Mouse (Mus musculus) heart, postnatal 0 days (tissue): Measurements from ENCODE around the gene Per2. TPM values are rescaled to one million over a fixed set of nuclear protein-coding genes. Genes with fewer than 3 reads are reported as not detected.

Source experiments
- ATAC-seq: fragments of 200-750 bp; cut with Nextera tagmentation; 2 replicates; pipeline ENCODE4 v1.8.0; 2017; ENCODE audit warnings: low read depth, moderate number of reproducible peaks, moderate library complexity; ENCODE audit not compliant: insufficient read depth
- DNase-seq: peaks from one replicate; pipeline ENCODE4 v3.0.0-alpha.2; 2016; ENCODE audit warnings: low spot score
- H3K27ac ChIP-seq: fragments of 300-500 bp; sonication (generic); 2 replicates; pipeline ENCODE4 v1.5.1; 2014; ENCODE audit warnings: low read depth, mild to moderate bottlenecking
- H3K27me3 ChIP-seq: fragments of 300-500 bp; sonication (generic); 2 replicates; pipeline ENCODE4 v1.6.1; 2014; ENCODE audit warnings: low read length, mixed read lengths; ENCODE audit not compliant: control insufficient read depth, insufficient read depth
- H3K36me3 ChIP-seq: fragments of 300-500 bp; sonication (generic); replicated peaks from 2 replicates; pipeline ENCODE4 v1.6.1; 2014; ENCODE audit warnings: low read length, mixed read lengths; ENCODE audit not compliant: control insufficient read depth, insufficient read depth
- H3K4me1 ChIP-seq: fragments of 300-500 bp; sonication (generic); 2 replicates; pipeline ENCODE4 v1.6.1; 2014; ENCODE audit warnings: antibody characterized with exemption; ENCODE audit not compliant: control insufficient read depth, insufficient read depth
- H3K4me2 ChIP-seq: fragments of 300-500 bp; sonication (generic); 2 replicates; pipeline ENCODE4 v1.6.1; 2014; ENCODE audit warnings: low read depth, mild to moderate bottlenecking, low read length, moderate library complexity
- H3K4me3 ChIP-seq: fragments of 300-500 bp; sonication (generic); 2 replicates; pipeline ENCODE4 v1.5.1; 2014; ENCODE audit warnings: low read depth, low read length
- H3K9ac ChIP-seq: fragments of 300-500 bp; sonication (generic); replicated peaks from 2 replicates; pipeline ENCODE4 v1.6.1; 2014; ENCODE audit warnings: low read depth, low read length, mixed read lengths
- H3K9me3 ChIP-seq: fragments of 300-500 bp; sonication (generic); replicated peaks from 2 replicates; pipeline ENCODE4 v1.6.1; 2016; ENCODE audit warnings: low read length; ENCODE audit not compliant: control insufficient read depth
- CTCF ChIP-seq: IDR thresholded peaks from 2 replicates; pipeline ENCODE4 v1.5.1; 2016; ENCODE audit warnings: antibody characterized with exemption, control low read depth, low read depth
- EP300 ChIP-seq: IDR thresholded peaks from 2 replicates; pipeline ENCODE4 v1.6.1; 2016; ENCODE audit warnings: antibody characterized with exemption, low read depth
- WGBS: fragments of 180-500 bp; shearing (Covaris S2); extraction: QIAGEN DNeasy Blood & Tissue Kit; methylation state at CpG from one replicate; pipeline ENCODE4 v1.1.7; 2014; 5-methylcytosine and 5-hydroxymethylcytosine counted together
- polyA plus RNA-seq: library from polyadenylated mRNA; unstranded; fragments of >200 nt; fragmentation: Nextera tagmentation; extraction: Ambion mirVana; gene quantifications from 2 replicates; pipeline ENCODE4 v1.2.1, GENCODE M21; 2015
- total RNA-seq: library from RNA; depleted of rRNA; stranded (reverse); fragments of >200 nt; gene quantifications from 2 replicates; pipeline ENCODE4 v1.2.3, GENCODE M21; 2014; ENCODE audit warnings: low replicate concordance

Gene Per2
- total and polyA plus RNA-seq, 2 experiments from 2014 or later: 3.3 to 14.0 TPM

- Histone ChIP-seq H3K9me3 (no peaks in the 10 kb centered on the region), H3K4me2 (no peak overlapping the region), H3K27ac (no peak overlapping the region), H3K27me3 (no peaks in the 10 kb centered on the region), H3K4me3 (no peak overlapping the region), H3K36me3 (peaks cover 68% of the 10 kb centered on the region), H3K4me1 (peaks cover 27% of the 10 kb centered on the region), H3K9ac (no peak overlapping the region)
- DNase-seq (no peak), ATAC-seq (no peak)
- WGBS: 87% methylated on average over 8 of the region's 8 CpGs
- TF ChIP-seq EP300 (no peak), CTCF (no peak)
These were observed 19.3 kb downstream of the Per2 start for GRCm38 (mm10) chr1:91439776-91440175.

GRCm38 (mm10) chr1:91437573-91437972 is 21.6 kb downstream of the Per2 start:
- H3K27ac ChIP-seq: peak overlapping the region; percentile 97; the same call in 1 of the 2 replicates
- ATAC-seq: no peak

GRCm38 (mm10) chr1:91437083-91437400 is 22.1 kb downstream of the Per2 start:
- TF ChIP-seq CTCF (no peak), EP300 (no peak)
- Histone ChIP-seq H3K9me3 (no peaks in the 10 kb centered on the region), H3K27me3 (no peaks in the 10 kb centered on the region), H3K4me3 (no peak overlapping the region), H3K9ac (no peak overlapping the region), H3K27ac (peak overlapping the region; percentile 97), H3K36me3 (peaks cover 70% of the 10 kb centered on the region), H3K4me1 (peaks cover 27% of the 10 kb centered on the region), H3K4me2 (no peak overlapping the region)
- 85% methylated on average over 3 of the region's 3 CpGs for WGBS
- no peak for ATAC-seq
- no peak for DNase-seq

More at GRCm38 (mm10) chr1:91437573-91437972, 21.6 kb downstream of the Per2 start:
- no peak overlapping the region for H3K4me3 ChIP-seq
- H3K4me1 ChIP-seq: peaks cover 27% of the 10 kb centered on the region
- H3K4me2 ChIP-seq: no peak overlapping the region
- TF ChIP-seq EP300 (no peak), CTCF (no peak)
- no peaks in the 10 kb centered on the region for H3K9me3 ChIP-seq
- peaks cover 66% of the 10 kb centered on the region for H3K36me3 ChIP-seq
- H3K9ac ChIP-seq: no peak overlapping the region
- WGBS: 88% methylated on average over 7 of the region's 7 CpGs
- no peaks in the 10 kb centered on the region for H3K27me3 ChIP-seq
- no peak for DNase-seq

- TF ChIP-seq EP300 (peak; percentile 100), CTCF (no peak)
- Histone ChIP-seq H3K9ac (no peak overlapping the region), H3K4me3 (no peak overlapping the region), H3K27me3 (no peaks in the 10 kb centered on the region), H3K36me3 (peaks cover 67% of the 10 kb centered on the region), H3K9me3 (no peaks in the 10 kb centered on the region), H3K4me2 (peak overlapping the region; percentile 30), H3K4me1 (peaks cover 27% of the 10 kb centered on the region), H3K27ac (peak overlapping the region; percentile 97)
- peak; percentile 92 for DNase-seq
- 29% methylated on average over 6 of the region's 6 CpGs for WGBS
- ATAC-seq: peak; percentile 90
These were observed 22.6 kb downstream of the Per2 start for GRCm38 (mm10) chr1:91436380-91437082.

- Histone ChIP-seq H3K27me3 (no peaks in the 10 kb centered on the region), H3K9ac (no peak overlapping the region), H3K4me3 (no peak overlapping the region), H3K4me2 (peak overlapping the region; percentile 30; the same call in 1 of the 2 replicates), H3K4me1 (peaks cover 27% of the 10 kb centered on the region), H3K36me3 (peaks cover 71% of the 10 kb centered on the region), H3K9me3 (no peaks in the 10 kb centered on the region), H3K27ac (peak overlapping the region; percentile 97)
- TF ChIP-seq EP300 (no peak), CTCF (no peak)
- DNase-seq (no peak), ATAC-seq (peak; percentile 15; the same call in 1 of the 2 replicates)
- WGBS: 67% methylated on average over 13 of the region's 13 CpGs
These were observed 23.5 kb downstream of the Per2 start for GRCm38 (mm10) chr1:91435606-91436130.

- H3K4me2 ChIP-seq: no peak overlapping the region
- WGBS: 84% methylated on average over 8 of the region's 8 CpGs
- H3K27me3 ChIP-seq: no peaks in the 10 kb centered on the region
- no peak overlapping the region for H3K9ac ChIP-seq
- no peaks in the 10 kb centered on the region for H3K9me3 ChIP-seq
- H3K27ac ChIP-seq: peak overlapping the region; percentile 97; the same call in 1 of the 2 replicates
- H3K36me3 ChIP-seq: peaks cover 70% of the 10 kb centered on the region
- H3K4me3 ChIP-seq: no peak overlapping the region
- ATAC-seq (no peak), DNase-seq (no peak)
- peaks cover 27% of the 10 kb centered on the region for H3K4me1 ChIP-seq
- TF ChIP-seq EP300 (no peak), CTCF (no peak)
These were observed 24.2 kb downstream of the Per2 start for GRCm38 (mm10) chr1:91434905-91435304.
